Mouse (Mus musculus) stomach, embryonic 16.5 days (tissue): ENCODE data around the gene Gramd1b. TPM values are rescaled to one million over a fixed set of nuclear protein-coding genes. Genes with fewer than 3 reads are reported as not detected.

Experiments
- ATAC-seq: fragments of 200-750 bp; cut with Nextera tagmentation; 2 replicates; pipeline ENCODE4 v1.8.0; 2017; ENCODE audit warnings: moderate number of reproducible peaks, moderate TSS enrichment; ENCODE audit not compliant: insufficient read depth, low FRiP score
- H3K27ac ChIP-seq: fragments of 300-500 bp; sonication (generic); 2 replicates; pipeline ENCODE4 v1.5.1; 2014; ENCODE audit warnings: low read length
- H3K27me3 ChIP-seq: fragments of 300-500 bp; sonication (generic); 2 replicates; pipeline ENCODE4 v1.6.1; 2014; ENCODE audit warnings: low read length, control low read depth, mixed read lengths; ENCODE audit not compliant: control insufficient read depth, insufficient read depth
- H3K36me3 ChIP-seq: fragments of 300-500 bp; sonication (generic); 2 replicates; pipeline ENCODE4 v1.6.1; 2014; ENCODE audit warnings: low read length; ENCODE audit not compliant: control insufficient read depth, insufficient read depth
- H3K4me1 ChIP-seq: fragments of 300-500 bp; sonication (generic); 2 replicates; pipeline ENCODE4 v1.6.1; 2014; ENCODE audit warnings: low read length, control low read depth, mixed read lengths; ENCODE audit not compliant: control insufficient read depth, insufficient read depth
- H3K4me2 ChIP-seq: fragments of 300-500 bp; sonication (generic); 2 replicates; pipeline ENCODE4 v1.6.1; 2014; ENCODE audit warnings: low read depth, low read length, mixed read lengths
- H3K4me3 ChIP-seq: fragments of 300-500 bp; sonication (generic); replicated peaks from 2 replicates; pipeline ENCODE4 v1.5.1; 2014; ENCODE audit warnings: mild to moderate bottlenecking, low read length
- H3K9ac ChIP-seq: fragments of 300-500 bp; sonication (generic); 2 replicates; pipeline ENCODE4 v1.6.1; 2014; ENCODE audit warnings: low read length
- H3K9me3 ChIP-seq: fragments of 300-500 bp; sonication (generic); replicated peaks from 2 replicates; pipeline ENCODE4 v1.6.1; 2016; ENCODE audit warnings: low read length, control low read depth; ENCODE audit not compliant: control insufficient read depth
- WGBS: fragments of 180-500 bp; shearing (Covaris S2); extraction: QIAGEN DNeasy Blood & Tissue Kit; methylation state at CpG from one replicate; pipeline ENCODE4 v1.1.7; 2014; 5-methylcytosine and 5-hydroxymethylcytosine counted together
- polyA plus RNA-seq: library from polyadenylated mRNA; unstranded; fragments of >200 nt; fragmentation: Nextera tagmentation; extraction: Ambion mirVana; gene quantifications from 2 replicates; pipeline ENCODE4 v1.2.1, GENCODE M21; 2015

The Gramd1b gene
- polyA plus RNA-seq, 1 experiment from 2014 or later, result 4.9 TPM

DNA sequence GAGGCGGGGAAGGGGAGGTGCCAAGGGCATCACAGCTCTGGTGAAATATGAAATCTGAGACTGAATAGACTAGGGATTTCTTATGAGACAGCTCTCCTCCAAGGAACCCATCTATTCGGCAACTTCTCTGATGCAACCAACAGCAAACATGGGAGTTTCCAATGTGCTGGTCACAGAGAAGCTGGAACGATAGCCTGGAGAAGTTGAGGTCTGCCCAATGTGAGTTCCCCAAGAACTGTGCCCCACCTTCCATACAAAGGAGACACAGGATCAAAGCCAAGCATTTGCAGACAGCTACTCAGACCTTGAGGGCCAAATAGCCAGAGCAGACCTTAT, 209.5 kb downstream of the Gramd1b start:
- no peak overlapping the region for H3K4me3 ChIP-seq
- WGBS, result 39% methylated on average over 3 of the region's 3 CpGs
- no peaks in the 10 kb centered on the region for H3K36me3 ChIP-seq

DNA sequence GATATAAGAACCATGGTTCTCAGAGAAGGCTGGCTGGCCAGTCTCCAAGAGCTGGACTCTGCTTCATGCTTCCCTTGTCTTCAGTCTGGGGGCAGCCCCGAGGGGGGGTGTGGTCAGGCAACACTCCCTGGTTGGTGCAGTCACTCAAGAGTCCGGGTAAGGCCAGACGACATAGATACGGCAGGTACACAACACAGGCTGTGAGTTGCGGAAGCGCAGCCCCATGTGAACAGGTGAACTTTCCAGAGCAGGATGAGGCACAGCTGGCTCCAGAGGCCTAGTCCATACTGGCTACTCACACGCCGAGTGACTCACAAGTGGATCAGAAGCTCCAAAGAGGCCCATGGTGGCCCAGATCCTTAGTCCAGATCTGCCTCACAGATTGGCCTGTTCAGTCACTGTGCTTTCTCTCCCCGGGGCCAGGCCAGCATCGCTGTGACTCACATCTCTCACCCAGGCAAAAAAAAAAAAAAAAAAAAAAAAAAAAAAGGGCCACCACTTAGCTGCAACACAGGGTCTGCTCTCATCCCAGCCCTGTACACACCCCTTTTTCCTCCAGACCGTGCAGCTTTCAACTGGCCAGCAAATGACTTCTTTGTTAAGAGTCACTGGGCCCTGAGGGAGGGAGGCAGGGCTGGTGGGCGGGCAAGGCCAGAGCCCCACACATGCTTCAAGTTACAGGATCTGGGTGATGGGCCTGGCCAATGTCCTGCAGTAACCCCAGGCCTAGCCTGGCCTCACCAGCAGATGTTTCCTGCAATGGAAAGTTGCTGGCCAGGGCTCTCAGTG, 210.1 kb downstream of the Gramd1b start:
- WGBS, result 47% methylated on average over 12 of the region's 12 CpGs
- Histone ChIP-seq H3K36me3 (no peaks in the 10 kb centered on the region), H3K9ac (peak overlapping the region; percentile 2; the same call in 1 of the 2 replicates), H3K4me1 (peaks cover 10% of the 10 kb centered on the region), H3K9me3 (no peaks in the 10 kb centered on the region), H3K27ac (peak overlapping the region; percentile 85), H3K4me3 (peak overlapping the region; percentile 16), H3K27me3 (no peaks in the 10 kb centered on the region), H3K4me2 (peak overlapping the region; percentile 38)
- peak; percentile 74 for ATAC-seq

More for the DNA sequence above, 209.5 kb downstream of the Gramd1b start:
- H3K9me3 ChIP-seq, result no peaks in the 10 kb centered on the region
- H3K4me1 ChIP-seq, result peaks cover 12% of the 10 kb centered on the region
- peak overlapping the region; percentile 85 for H3K27ac ChIP-seq
- H3K9ac ChIP-seq, result no peak overlapping the region
- no peak for ATAC-seq
- no peaks in the 10 kb centered on the region for H3K27me3 ChIP-seq
- no peak overlapping the region for H3K4me2 ChIP-seq

- Histone ChIP-seq H3K4me3 (peak overlapping the region; percentile 16), H3K27ac (peak overlapping the region; percentile 85), H3K36me3 (no peaks in the 10 kb centered on the region), H3K9me3 (no peaks in the 10 kb centered on the region), H3K9ac (peak overlapping the region; percentile 2; the same call in 1 of the 2 replicates), H3K4me2 (peak overlapping the region; percentile 38), H3K4me1 (peaks cover 9% of the 10 kb centered on the region), H3K27me3 (no peaks in the 10 kb centered on the region)
- 80% methylated on average over 8 of the region's 8 CpGs for WGBS
- no peak for ATAC-seq
Measured at GRCm38 (mm10) chr9:40320405-40320804, 210.8 kb downstream of the Gramd1b start.

DNA sequence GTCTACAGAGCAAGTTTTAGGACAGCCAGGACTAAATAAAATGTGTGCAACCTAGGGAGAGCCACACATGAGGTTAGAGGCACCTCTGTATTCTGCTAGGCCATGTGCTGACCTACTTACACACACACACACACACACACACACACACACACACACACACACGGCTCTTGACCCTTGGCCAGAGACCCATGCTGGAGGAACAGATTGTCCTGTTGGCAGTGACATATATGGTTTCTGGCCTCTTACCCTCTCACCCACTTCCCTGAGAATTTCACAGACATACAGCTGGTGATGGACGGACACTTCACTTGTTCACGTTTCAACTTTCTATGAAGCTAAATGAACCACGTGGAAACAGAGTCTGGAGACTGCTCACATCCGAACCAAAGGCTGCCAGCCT, 212.4 kb downstream of the Gramd1b start:
- no peak overlapping the region for H3K27ac ChIP-seq
- H3K9ac ChIP-seq, result no peak overlapping the region
- no peak overlapping the region for H3K4me2 ChIP-seq
- H3K9me3 ChIP-seq, result no peaks in the 10 kb centered on the region
- no peaks in the 10 kb centered on the region for H3K36me3 ChIP-seq
- H3K4me3 ChIP-seq, result no peak overlapping the region
- no peak for ATAC-seq
- no peaks in the 10 kb centered on the region for H3K27me3 ChIP-seq
- H3K4me1 ChIP-seq, result peaks cover 7% of the 10 kb centered on the region
- WGBS, result 74% methylated on average over 5 of the region's 5 CpGs

GRCm38 (mm10) chr9:40317735-40318134, 213.4 kb downstream of the Gramd1b start:
- H3K27me3 ChIP-seq, result no peaks in the 10 kb centered on the region
- no peak overlapping the region for H3K27ac ChIP-seq
- no peaks in the 10 kb centered on the region for H3K9me3 ChIP-seq
- ATAC-seq, result no peak
- no peak overlapping the region for H3K9ac ChIP-seq
- peaks cover 6% of the 10 kb centered on the region for H3K4me1 ChIP-seq
- H3K36me3 ChIP-seq, result no peaks in the 10 kb centered on the region
- WGBS, result 86% methylated on average over 4 of the region's 4 CpGs
- H3K4me2 ChIP-seq, result no peak overlapping the region
- no peak overlapping the region for H3K4me3 ChIP-seq

GRCm38 (mm10) chr9:40316865-40317660, 214.1 kb downstream of the Gramd1b start:
- Histone ChIP-seq H3K4me1 (peaks cover 4% of the 10 kb centered on the region; the same call in 1 of the 2 replicates), H3K27ac (no peak overlapping the region), H3K4me3 (no peak overlapping the region), H3K9me3 (no peaks in the 10 kb centered on the region), H3K27me3 (no peaks in the 10 kb centered on the region), H3K4me2 (no peak overlapping the region), H3K36me3 (no peaks in the 10 kb centered on the region), H3K9ac (no peak overlapping the region)
- no peak for ATAC-seq
- 84% methylated on average over 9 of the region's 9 CpGs for WGBS

- Histone ChIP-seq H3K4me1 (no peaks in the 10 kb centered on the region), H3K4me2 (no peak overlapping the region), H3K36me3 (no peaks in the 10 kb centered on the region), H3K9ac (no peak overlapping the region), H3K27ac (no peak overlapping the region), H3K27me3 (no peaks in the 10 kb centered on the region), H3K4me3 (no peak overlapping the region), H3K9me3 (no peaks in the 10 kb centered on the region)
- 63% methylated on average over 9 of the region's 9 CpGs for WGBS
- ATAC-seq, result no peak
Measured at GRCm38 (mm10) chr9:40311813-40312212, 219.4 kb downstream of the Gramd1b start.

- Histone ChIP-seq H3K36me3 (no peaks in the 10 kb centered on the region; the same call in 1 of the 2 replicates), H3K4me3 (no peak overlapping the region), H3K27me3 (no peaks in the 10 kb centered on the region), H3K27ac (no peak overlapping the region), H3K9ac (no peak overlapping the region), H3K4me1 (no peaks in the 10 kb centered on the region), H3K4me2 (no peak overlapping the region), H3K9me3 (no peaks in the 10 kb centered on the region)
- 90% methylated on average over 6 of the region's 6 CpGs for WGBS
- ATAC-seq, result no peak
Measured at GRCm38 (mm10) chr9:40309876-40310275, 221.3 kb downstream of the Gramd1b start.

GRCm38 (mm10) chr9:40307311-40307710, 223.9 kb downstream of the Gramd1b start:
- Histone ChIP-seq H3K4me3 (no peak overlapping the region), H3K27ac (no peak overlapping the region), H3K27me3 (no peaks in the 10 kb centered on the region), H3K36me3 (no peaks in the 10 kb centered on the region; the same call in 1 of the 2 replicates), H3K9ac (no peak overlapping the region), H3K4me2 (no peak overlapping the region), H3K9me3 (no peaks in the 10 kb centered on the region), H3K4me1 (no peaks in the 10 kb centered on the region)
- no peak for ATAC-seq
- WGBS, result 77% methylated on average over 3 of the region's 3 CpGs
